ENCODE assay signal across 11 mouse cellular contexts in genomic region chr1:138822255-138822984, GRCm38 (mm10). TPM values are rescaled to one million over a fixed set of nuclear protein-coding genes. Genes with fewer than 3 reads are reported as not detected.
DNase-seq lines count a peak whose midpoint lies in the region; ATAC-seq lines count a peak whose summit lies in the region.
"Had no signal": no experiment of that assay in that cellular context is flagged by ENCODE, and none has a peak within 500 bp of the region (broad histone marks: within the 10 kb centered on the region; RNA-seq: fewer than 3 reads in every experiment).

No protein-coding gene starts in this region.

- H3K4me1 ChIP-seq in midbrain, embryonic 12.5 days: no peaks in the 10 kb centered on the region
- H3K4me1 ChIP-seq: liver, embryonic 15.5 days had no signal

- H3K27me3 ChIP-seq in midbrain, embryonic 12.5 days: no peaks in the 10 kb centered on the region
- H3K27me3 ChIP-seq: liver, embryonic 15.5 days had no signal

- no peak overlapping the region for H3K4me3 ChIP-seq in midbrain, embryonic 12.5 days
- H3K4me3 ChIP-seq: liver, embryonic 15.5 days had no signal

- WGBS in midbrain, embryonic 12.5 days: 86% methylated on average over 7 of the region's 7 CpGs

- no peak overlapping the region for H3K27ac ChIP-seq in midbrain, embryonic 12.5 days (replicated peaks)
- H3K27ac ChIP-seq: liver, embryonic 15.5 days had no signal

- H3K4me2 ChIP-seq in midbrain, embryonic 12.5 days (replicated peaks): no peak overlapping the region
- H3K4me2 ChIP-seq: liver, embryonic 15.5 days had no signal

- ATAC-seq in erythroid progenitor cell, adult 5-6 weeks (replicated peaks; ENCODE audit: low FRiP score, poor library complexity, severe bottlenecking): 0 out of 2 replicates have a peak, but pooled peaks have one; percentile 30
- ATAC-seq in midbrain, embryonic 12.5 days (ENCODE audit: low FRiP score, low read depth): peak; percentile 20; the same call in 1 of the 2 replicates

- H3K36me3 ChIP-seq in midbrain, embryonic 12.5 days: no peaks in the 10 kb centered on the region
- H3K36me3 ChIP-seq: liver, embryonic 15.5 days had no signal

- no peak overlapping the region for H3K9ac ChIP-seq in midbrain, embryonic 12.5 days (replicated peaks)
- H3K9ac ChIP-seq: liver, embryonic 15.5 days had no signal

- DNase-seq in 416B (ENCODE audit: low read depth) (peak; percentile 32), A20 (ENCODE audit: low read depth, low spot score) (peak; percentile 42)
- DNase-seq in kidney, postnatal 10 days: no peak
- no peak for DNase-seq in kidney, postnatal 25 days
- no peak for DNase-seq in kidney, adult 8-10 months
- DNase-seq: cerebellum, postnatal 25 days; heart, postnatal 36 days; kidney, adult 2 months had no signal

- H3K9me3 ChIP-seq in midbrain, embryonic 12.5 days: no peaks in the 10 kb centered on the region
- H3K9me3 ChIP-seq: liver, embryonic 15.5 days had no signal

RNA-seq across cellular contexts. Expression of gene Lhx9, which starts 26.0 kb away (rescaled TPM):
- not detected in 2 replicates for total RNA-seq in erythroid progenitor cell, adult 5-6 weeks (2015; ENCODE audit: low replicate concordance)
- total RNA-seq in erythroid progenitor cell, adult 5-6 weeks (2017; ENCODE audit: low replicate concordance): not detected in 2 replicates
- 89.4 and 106 TPM in 2 replicates for polyA plus RNA-seq in midbrain, embryonic 12.5 days (2016; fragmentation: Nextera tagmentation; extraction: Ambion mirVana)
- total RNA-seq: heart, postnatal 36 days had no signal
- polyA plus RNA-seq: kidney, adult 2 months had no signal

RNA-seq across cellular contexts. Expression of gene 2310009B15Rik, which starts 34.2 kb away (rescaled TPM):
- total RNA-seq in erythroid progenitor cell, adult 5-6 weeks (2015; ENCODE audit: low replicate concordance): not detected in 2 replicates
- not detected in 2 replicates for total RNA-seq in erythroid progenitor cell, adult 5-6 weeks (2017; ENCODE audit: low replicate concordance)
- 65.1 and 66.6 TPM in 2 replicates for polyA plus RNA-seq in midbrain, embryonic 12.5 days (2016; fragmentation: Nextera tagmentation; extraction: Ambion mirVana)

Comparison
In these comparisons a context has a peak if more than half of its experiments do, and no peak if none do; other contexts are left out.
1. DNase-seq: peak in 416B (single experiment) and A20 (single experiment); none in kidney, postnatal 10 days (single experiment), kidney, postnatal 25 days (0 of 2) and kidney, adult 8-10 months (0 of 2).